Mouse (Mus musculus) brown adipose tissue, adult 24 weeks (tissue): Measurements from ENCODE around the gene Mtfr1l. TPM values are rescaled to one million over a fixed set of nuclear protein-coding genes. Genes with fewer than 3 reads are reported as not detected.
A peak's percentile ranks its signal among the peaks of the same experiment; 100 is the strongest.

Experiments
- H3K27ac ChIP-seq: fragments of 200-500 bp; replicated peaks from 2 replicates; pipeline ENCODE4 v1.5.1; 2012; ENCODE audit warnings: low read depth, mild to moderate bottlenecking, low read length
- H3K4me1 ChIP-seq: fragments of 200-500 bp; 2 replicates; pipeline ENCODE4 v1.6.1; 2012; ENCODE audit warnings: low read length, mixed read lengths; ENCODE audit not compliant: control insufficient read depth, insufficient read depth, insufficient read length
- H3K4me3 ChIP-seq: fragments of 200-500 bp; 2 replicates; pipeline ENCODE4 v1.5.1; 2012; ENCODE audit warnings: low read depth, mild to moderate bottlenecking, low read length, moderate library complexity; ENCODE audit not compliant: insufficient read depth
- polyA plus RNA-seq: library from polyadenylated mRNA; stranded (reverse); fragments of >200 nt; gene quantifications from 2 replicates; pipeline ENCODE4 v1.2.4, GENCODE M21; 2012; ENCODE audit not compliant: missing spikeins, insufficient read depth, insufficient read length

The Mtfr1l gene
- polyA plus RNA-seq = 89.6 and 106 TPM in 2 replicates

DNA sequence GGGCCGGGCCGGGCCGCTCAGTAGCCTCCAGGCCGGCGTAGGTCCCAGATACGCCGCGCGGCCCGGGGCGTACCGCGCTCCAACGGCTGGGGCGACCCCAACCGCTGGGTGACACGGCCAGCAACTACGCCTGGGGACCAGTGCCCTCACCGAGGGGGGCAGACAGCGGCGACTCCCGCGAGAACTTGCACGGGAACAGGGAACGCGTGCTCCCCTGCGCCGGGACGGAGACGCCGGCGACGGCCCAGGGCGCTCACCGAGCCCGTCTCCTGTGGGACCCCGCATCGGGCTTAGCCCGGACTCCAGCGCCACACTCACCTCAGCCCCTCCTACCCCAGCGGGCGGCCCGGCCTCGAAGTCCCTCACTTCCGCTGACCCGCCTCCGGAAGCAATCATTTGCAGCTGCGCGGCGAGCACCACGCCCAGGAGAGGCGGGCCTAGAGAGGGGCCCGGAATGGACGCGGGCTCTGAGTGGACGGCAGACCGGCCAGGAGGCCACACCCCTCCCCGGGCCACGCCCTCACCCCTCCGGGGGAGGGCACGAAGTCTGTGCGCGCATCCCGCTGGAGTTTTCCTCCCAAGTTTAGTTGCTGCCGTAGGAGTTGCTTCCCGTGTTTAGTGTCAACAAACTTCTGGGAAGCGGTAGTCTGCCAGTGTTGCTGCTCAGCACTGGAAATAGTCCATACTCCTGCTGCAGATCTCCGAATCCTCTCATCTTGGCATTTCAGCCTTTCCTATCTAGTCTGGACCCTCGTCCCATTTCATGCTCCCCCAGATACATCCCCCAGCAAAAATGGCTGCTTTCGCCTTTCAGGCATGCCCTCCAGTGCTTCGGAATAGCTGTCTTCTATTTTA is at the start of gene Mtfr1l:
Gene Mtfr1l (minus strand): TSS at position 456 of the 855 bp plus-strand sequence.
- Histone ChIP-seq H3K4me1 (peaks cover 9% of the 10 kb centered on the region), H3K27ac (peak within 1 kb of the TSS; percentile 43), H3K4me3 (peak within 1 kb of the TSS; percentile 87)

DNA sequence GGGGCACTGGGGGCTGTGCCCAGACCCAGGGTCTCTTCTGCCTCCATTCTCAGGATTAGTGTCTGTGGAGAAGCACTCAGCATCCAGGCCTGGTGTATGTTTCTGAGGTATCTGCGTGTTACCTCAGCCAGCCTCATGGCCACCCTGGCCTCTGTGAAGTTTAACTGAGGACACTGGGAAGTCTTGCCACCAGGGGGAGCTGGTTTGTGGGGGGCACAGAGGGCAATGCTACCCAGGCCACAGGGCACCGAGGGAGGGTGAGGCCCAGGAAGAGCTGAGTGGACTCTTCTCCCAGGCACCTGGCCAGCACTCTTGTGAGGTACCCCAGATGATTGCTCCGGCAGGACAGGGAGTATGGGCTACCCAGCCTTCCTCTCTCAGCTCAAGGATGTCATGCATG is 48.3 kb upstream of the Mtfr1l start:
- no peak overlapping the region for H3K27ac ChIP-seq
- H3K4me1 ChIP-seq = no peaks in the 10 kb centered on the region
- H3K4me3 ChIP-seq = no peak overlapping the region

DNA sequence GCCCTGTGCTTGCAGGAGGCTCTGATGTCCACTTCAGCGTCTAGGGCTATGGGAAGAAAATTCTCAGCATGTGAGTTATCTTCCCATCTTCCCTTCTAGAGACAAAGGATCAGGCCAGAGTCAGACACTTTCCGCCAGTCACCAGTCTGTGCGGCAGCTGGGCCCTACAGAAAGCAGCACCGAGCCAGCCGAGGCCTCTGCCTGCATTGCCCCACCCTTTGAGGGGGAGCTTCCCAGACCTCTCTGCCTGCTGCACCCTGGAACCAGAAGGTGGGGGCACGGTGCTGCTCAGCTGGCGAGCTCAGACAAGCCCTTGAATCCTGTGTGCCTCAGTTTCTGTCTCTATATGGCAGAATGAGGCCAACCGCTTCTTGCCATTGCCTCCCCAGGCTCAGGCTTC is 46.2 kb upstream of the Mtfr1l start:
- H3K27ac ChIP-seq = no peak overlapping the region
- H3K4me3 ChIP-seq = no peak overlapping the region
- H3K4me1 ChIP-seq = no peaks in the 10 kb centered on the region

DNA sequence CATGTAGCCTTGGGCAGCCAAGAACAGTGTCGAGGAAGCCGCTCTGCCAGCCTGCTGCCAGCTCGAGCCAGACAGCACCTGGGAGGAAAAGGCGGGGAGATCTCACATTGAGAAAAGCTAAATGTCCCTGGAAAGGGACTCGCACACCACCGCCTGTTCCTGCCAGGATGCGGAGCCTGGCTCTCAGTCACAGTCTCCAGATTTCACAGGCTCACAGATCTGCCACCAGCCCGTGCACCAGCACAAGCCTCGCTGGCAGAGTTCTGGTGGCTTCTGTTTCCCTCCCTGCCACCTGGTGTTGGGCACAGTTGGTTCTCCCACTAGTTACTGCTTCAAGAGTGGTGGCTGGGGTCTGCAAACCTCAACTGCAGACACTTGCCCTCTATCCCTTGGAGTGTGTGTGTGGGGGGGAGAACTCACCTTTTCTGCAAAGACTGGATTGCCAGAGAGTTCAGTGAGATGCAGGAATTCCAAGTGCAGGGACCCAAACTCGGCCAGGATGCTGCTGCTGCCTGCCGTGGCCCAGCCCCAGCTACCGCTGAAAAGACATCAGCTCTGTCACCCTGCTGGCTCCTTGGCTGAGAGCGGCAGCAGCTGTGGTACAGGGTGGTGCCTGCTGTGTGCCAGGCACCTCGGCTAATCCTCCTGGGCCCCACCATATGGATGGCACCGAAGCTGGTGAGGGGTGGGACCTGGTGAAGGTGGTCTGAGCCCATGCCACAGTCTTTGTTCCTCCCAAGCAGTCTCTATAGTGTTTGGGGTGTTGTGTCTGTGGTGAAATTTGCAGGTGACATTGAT is 45.4 kb upstream of the Mtfr1l start:
- Histone ChIP-seq H3K27ac (no peak overlapping the region), H3K4me1 (no peaks in the 10 kb centered on the region), H3K4me3 (no peak overlapping the region)

DNA sequence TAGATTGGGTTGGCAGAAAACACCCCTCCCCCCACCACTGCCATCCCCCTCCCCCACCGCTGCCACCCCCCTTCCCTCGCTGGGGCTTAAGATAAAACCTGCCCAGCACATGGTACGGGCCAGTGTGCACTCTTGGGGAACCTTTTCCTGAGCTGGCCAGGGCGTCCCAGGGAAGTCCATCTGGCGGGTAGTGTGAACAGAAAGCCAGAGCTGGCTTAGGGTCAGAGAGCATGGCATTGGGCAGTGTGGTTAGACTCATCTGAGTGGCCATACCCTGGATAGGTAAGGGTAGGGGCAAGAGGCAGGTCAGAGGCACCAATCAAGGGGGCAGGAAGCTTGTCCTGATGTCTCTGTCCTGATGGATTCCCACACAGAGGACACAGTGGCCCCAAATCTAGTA is 44.4 kb upstream of the Mtfr1l start:
- Histone ChIP-seq H3K27ac (no peak overlapping the region), H3K4me3 (no peak overlapping the region), H3K4me1 (no peaks in the 10 kb centered on the region)

DNA sequence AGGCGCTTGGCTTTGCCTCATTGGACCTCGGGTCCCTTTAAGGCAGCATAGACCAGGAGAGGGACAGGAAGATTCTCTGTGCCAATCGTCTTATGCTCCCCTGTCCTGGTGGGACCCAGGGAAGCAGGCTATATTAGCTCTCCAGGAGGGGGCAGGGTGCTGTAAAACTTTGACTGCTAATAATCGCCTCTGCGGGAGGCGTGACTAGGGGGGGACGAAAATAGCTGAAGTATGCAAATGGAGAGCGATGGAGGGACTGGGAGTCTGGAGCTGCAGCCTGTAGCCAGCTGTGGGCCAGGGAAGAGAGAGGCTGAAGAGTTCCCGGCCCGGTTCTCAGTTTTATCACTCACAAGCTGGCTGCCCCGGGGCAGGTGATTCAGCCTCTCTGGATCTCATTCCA is 44.0 kb upstream of the Mtfr1l start:
- H3K4me3 ChIP-seq = no peak overlapping the region
- H3K4me1 ChIP-seq = no peaks in the 10 kb centered on the region
- no peak overlapping the region for H3K27ac ChIP-seq

DNA sequence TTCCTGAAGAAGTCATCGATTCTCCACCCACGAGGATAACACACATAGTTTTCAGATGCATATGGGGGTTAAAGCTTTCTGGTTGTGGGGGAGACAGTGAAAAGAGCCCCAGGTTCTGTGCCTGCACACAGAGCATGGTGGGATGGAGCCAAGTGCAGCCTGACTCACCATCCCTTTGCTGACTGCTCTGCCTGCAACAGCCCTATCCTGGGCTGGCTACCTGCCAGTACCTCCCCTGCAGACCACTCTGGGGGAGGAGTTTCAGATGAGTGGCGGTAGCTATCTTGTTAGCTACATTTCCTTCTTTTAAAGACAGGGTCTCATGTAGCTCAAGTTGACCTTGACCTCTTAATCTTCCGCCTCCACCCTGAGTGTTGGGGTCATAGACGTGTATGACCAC is 43.2 kb upstream of the Mtfr1l start:
- Histone ChIP-seq H3K27ac (no peak overlapping the region), H3K4me1 (no peaks in the 10 kb centered on the region), H3K4me3 (no peak overlapping the region)

DNA sequence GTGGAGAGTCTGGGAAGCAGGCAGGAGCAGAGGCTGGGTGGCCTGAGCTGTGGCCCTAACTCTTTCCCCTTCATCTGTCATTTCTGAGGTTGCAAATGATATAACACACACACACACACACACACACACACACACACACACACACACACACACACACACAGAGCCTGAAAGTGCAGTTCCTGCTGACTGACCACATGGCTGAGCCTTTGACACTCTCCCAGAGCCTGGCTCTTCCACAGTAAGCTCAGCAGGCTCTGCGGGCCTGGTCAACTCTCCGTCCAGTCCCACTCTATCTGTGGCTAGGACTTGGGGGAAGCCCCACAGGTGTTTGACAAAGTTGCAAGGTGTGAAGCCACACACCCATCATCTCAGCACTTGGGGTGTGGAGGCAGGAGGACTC is 42.1 kb upstream of the Mtfr1l start:
- Histone ChIP-seq H3K4me1 (no peaks in the 10 kb centered on the region), H3K4me3 (no peak overlapping the region), H3K27ac (no peak overlapping the region)

DNA sequence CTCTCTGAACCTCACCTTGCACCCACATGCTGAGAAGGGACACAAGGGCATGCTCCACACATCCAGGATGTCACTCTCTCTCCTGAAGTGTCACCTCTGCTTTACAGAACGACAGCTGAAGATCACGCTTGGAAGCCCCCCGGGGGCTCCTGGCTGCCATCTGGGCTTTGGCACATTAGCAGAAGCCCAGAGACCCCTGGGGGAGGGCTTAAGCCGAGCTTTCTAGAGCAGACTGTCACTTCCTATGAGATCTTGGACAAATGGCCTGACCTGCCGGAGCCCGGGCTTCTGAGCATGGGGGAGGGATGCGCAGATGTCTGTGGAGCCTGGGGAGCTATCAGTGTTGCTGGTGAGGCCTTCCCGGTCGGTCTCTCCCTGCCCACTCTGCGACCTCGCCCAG is 40.3 kb upstream of the Mtfr1l start:
- no peak overlapping the region for H3K4me3 ChIP-seq
- no peaks in the 10 kb centered on the region for H3K4me1 ChIP-seq
- H3K27ac ChIP-seq = no peak overlapping the region

DNA sequence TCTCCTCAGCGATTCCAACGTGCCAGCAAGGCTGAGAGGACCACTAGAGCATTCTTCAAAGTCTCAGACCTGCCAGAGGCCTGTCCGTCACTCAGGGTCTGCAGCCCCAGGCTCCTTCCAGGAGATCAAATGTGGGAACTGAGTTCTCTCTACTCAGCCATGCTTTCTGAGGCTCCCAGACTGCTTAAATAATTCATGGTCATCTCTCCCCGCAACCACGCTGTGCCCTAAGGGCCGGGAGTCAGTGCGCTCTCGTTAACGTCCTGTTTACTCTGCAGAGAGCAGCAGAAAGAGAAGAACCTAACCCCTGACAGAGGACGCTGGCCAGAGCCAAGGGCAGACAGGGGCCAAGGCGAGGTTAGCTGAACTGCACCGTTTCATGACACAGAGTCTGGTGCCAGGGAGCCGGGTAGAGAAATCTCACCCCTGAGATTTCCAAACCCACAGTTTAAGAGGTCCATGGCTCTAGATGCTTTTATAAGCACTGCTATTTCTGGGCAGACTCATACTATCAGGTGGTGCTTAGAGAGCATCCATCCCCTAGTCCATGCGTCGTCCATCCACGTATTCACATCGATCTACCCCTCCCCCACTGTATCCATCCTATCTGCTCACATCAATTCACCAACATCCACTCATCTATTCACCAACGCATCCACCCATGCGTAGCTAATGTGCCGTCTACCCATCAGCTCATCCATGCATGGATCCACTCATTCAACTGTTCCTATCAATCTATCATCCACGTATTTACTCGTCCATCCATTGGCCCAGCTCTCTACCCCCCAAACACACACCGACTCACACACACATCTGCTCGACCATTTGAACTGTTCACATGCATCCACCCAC is 37.5 kb upstream of the Mtfr1l start:
- Histone ChIP-seq H3K27ac (no peak overlapping the region), H3K4me3 (no peak overlapping the region), H3K4me1 (no peaks in the 10 kb centered on the region)

DNA sequence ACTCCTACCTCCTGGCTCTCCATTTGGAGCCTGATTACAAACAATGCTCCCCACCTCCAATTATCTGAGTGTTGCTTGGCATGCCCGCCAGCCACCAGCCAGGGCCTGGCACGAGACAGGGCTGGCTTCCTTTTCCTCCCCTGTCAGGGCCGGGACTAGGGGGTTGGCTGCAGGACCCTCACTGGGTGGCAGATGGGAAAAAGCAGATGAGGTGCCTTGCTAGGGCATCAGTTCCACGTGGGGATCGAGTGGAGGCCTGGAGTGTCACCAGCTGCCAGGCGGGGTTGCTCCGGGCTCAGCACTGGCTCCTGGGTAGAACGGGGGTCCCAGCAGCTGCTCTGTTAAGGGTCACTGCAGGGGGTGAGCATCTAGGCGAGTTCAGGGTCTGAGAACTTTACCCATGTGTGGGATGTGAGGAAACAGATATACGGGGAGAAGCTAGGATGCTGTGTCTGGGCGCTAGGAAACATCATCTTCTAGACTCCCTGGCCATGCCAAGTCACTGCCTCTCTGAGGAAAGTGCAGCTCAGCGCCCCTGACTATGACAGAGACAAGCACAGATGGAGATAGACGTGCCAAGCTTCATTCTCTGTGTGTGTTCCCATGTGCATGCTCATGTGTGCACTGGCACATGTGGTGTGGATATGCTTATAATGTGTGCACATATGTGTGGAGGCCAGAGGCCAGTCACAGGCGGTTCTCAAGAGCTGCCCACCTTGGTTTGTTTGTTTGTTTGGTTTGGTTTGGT is 35.7 kb upstream of the Mtfr1l start:
- Histone ChIP-seq H3K27ac (no peak overlapping the region), H3K4me1 (no peaks in the 10 kb centered on the region), H3K4me3 (no peak overlapping the region)

DNA sequence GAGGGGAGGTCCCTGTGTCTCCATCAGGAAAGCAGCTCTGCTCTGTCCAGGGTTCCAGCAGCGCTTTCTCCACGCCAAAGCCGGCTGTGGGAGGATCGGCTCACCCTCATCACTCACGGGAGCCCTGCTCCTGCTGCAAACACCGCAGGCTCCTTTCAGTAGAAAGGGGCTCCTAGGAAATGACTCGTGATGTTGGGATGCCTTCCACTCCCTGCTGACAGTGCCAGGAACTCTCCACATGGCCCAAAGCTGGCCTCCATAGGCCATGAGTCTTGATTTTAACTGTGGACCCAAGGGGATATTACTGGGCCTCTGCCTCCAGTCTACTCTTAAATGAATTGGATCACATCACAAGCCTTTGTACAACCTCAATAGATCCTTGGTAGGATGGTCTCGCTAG is 34.6 kb upstream of the Mtfr1l start:
- Histone ChIP-seq H3K27ac (no peak overlapping the region), H3K4me3 (no peak overlapping the region), H3K4me1 (no peaks in the 10 kb centered on the region)

DNA sequence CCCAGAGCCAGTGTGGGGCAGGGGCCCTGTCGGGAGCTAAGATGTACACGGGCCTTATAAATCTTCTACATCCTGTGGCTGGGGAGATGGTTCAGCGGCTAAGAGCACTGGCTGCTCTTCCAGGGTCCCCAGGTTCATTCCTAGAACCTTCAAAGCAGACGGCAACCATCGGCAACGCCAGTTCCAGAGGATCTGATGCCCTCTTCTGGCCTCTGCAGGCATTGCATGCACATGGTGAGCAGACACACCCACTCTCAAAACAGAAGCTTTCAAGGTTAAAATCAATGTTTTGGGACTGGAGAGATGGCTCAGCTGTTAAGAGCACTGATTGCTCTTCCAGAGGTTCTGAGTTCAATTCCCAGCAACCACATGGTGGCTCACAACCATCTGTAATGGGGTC is 34.0 kb upstream of the Mtfr1l start:
- no peaks in the 10 kb centered on the region for H3K4me1 ChIP-seq
- H3K4me3 ChIP-seq = no peak overlapping the region
- H3K27ac ChIP-seq = no peak overlapping the region

DNA sequence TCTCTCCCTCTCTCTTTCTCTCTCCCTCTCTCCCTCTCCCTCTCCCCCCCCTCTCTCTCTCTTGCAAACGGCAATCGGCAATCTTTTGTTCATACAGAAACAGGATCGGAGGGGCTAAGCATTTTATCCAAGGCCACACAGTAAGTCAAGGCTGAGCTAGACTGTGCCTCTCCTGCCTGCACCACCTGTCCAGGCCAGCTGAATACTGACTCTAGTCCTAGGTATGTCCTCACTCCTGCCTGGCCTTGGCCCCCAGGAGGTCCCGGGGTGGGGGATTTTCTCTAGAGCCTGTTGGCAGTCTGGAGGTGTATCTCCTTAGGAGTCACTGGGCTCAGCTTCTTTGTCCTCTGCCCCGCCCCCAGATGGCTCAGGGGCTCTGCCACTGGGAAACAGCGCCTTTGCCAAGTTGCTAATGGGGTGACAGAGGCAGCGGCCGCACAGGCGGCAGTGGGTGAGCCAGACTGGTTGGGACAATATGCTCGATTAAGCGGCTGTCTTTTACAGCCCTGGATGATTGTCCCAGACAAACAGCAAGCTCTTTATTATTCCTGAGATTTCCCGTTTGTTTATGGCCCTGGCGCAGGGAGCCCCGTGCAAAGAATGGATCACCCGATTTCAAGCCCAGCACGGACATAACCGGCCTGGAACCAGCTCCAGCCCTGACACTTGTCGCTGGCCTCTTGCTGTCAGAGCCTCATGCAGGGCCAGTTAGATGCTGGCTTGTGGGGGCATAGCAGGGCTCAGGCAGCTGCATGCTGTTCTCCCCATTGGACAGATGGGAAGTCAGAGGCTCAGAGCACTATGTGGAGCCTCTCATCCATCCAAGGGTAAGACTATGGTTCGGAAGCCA is 32.4 kb upstream of the Mtfr1l start:
- Histone ChIP-seq H3K4me1 (no peaks in the 10 kb centered on the region), H3K27ac (no peak overlapping the region), H3K4me3 (no peak overlapping the region)
